Mouse (Mus musculus): Measurements from ENCODE around the gene Cst6. TPM values are rescaled to one million over a fixed set of nuclear protein-coding genes. Genes with fewer than 3 reads are reported as not detected.

Cst6 gene
- total RNA-seq, 2 experiments from 2014 or later, result 1.4 to 2.4 TPM

Other genes with a start within 250 kb of the Cst6 start
- gene Rab1b, start 242.5 kb downstream of the Cst6 start, total RNA-seq (2021), result 100 to 1,000 TPM; 179 to 197 TPM
- 10 to 100 TPM; 28.0 to 40.2 TPM for gene Klc2, start 231.0 kb downstream of the Cst6 start, total RNA-seq (2021)
- gene Pacs1, start 76.5 kb downstream of the Cst6 start, total RNA-seq (2021), result 10 to 100 TPM; 23.3 to 28.7 TPM
- 100 to 1,000 TPM; 149 to 167 TPM for gene Sf3b2, start 54.1 kb downstream of the Cst6 start, total RNA-seq (2021)
- under 1 TPM; 0.27 to 0.51 TPM for gene Gal3st3, start 51.2 kb downstream of the Cst6 start, total RNA-seq (2021)
- not detected for gene Catsper1, start 13.8 kb downstream of the Cst6 start, total RNA-seq (2021)
- 10 to 100 TPM; 33.6 to 37.8 TPM for gene Eif1ad, start 17.2 kb upstream of the Cst6 start, total RNA-seq (2021)
- 100 to 1,000 TPM; 165 to 169 TPM for gene Banf1, start 17.6 kb upstream of the Cst6 start, total RNA-seq (2021)
- gene Sart1, start 39.1 kb upstream of the Cst6 start, total RNA-seq (2021), result 10 to 100 TPM; 63.6 to 65.1 TPM
- not detected for gene Tsga10ip, start 53.0 kb upstream of the Cst6 start, total RNA-seq (2021)
- gene Drap1, start 75.4 kb upstream of the Cst6 start, total RNA-seq (2021), result 100 to 1,000 TPM; 246 to 264 TPM
- gene AI837181, start 75.6 kb upstream of the Cst6 start, total RNA-seq (2021), result 10 to 100 TPM; 42.5 to 43.8 TPM
- under 1 TPM in 1 of 2 experiments, not detected in 1; 0.18 TPM for gene Fosl1, start 98.0 kb upstream of the Cst6 start, total RNA-seq (2021)
- 10 to 100 TPM in 1 of 2 experiments, 1 to 10 TPM in 1; 9.4 to 11.5 TPM for gene Ccdc85b, start 108.3 kb upstream of the Cst6 start, total RNA-seq (2021)
- 10 to 100 TPM; 74.9 to 99.3 TPM for gene Fibp, start 111.0 kb upstream of the Cst6 start, total RNA-seq (2021)
- gene Ctsw, start 118.9 kb upstream of the Cst6 start, total RNA-seq (2021), result 1 to 10 TPM; 1.4 to 1.8 TPM
- 10 to 100 TPM; 48.8 to 50.9 TPM for gene Efemp2, start 124.4 kb upstream of the Cst6 start, total RNA-seq (2021)
- 10 to 100 TPM; 25.2 to 27.4 TPM for gene Mus81, start 138.8 kb upstream of the Cst6 start, total RNA-seq (2021)
- gene Cfl1, start 140.9 kb upstream of the Cst6 start, total RNA-seq (2021), result 100 to 1,000 TPM; 651 to 659 TPM
- 1 to 10 TPM; 1.2 to 2.7 TPM for gene 1700020D05Rik, start 154.2 kb upstream of the Cst6 start, total RNA-seq (2021)
- gene Snx32, start 161.0 kb upstream of the Cst6 start, total RNA-seq (2021), result 10 to 100 TPM in 1 of 2 experiments, 1 to 10 TPM in 1; 8.0 to 12.3 TPM
- gene Ovol1, start 211.1 kb upstream of the Cst6 start, total RNA-seq (2021), result not detected
- 1 to 10 TPM; 6.3 to 7.3 TPM for gene Ap5b1, start 218.5 kb upstream of the Cst6 start, total RNA-seq (2021)